Mouse (Mus musculus): ENCODE measurements around the gene Ski. TPM values are rescaled to one million over a fixed set of nuclear protein-coding genes. Genes with fewer than 3 reads are reported as not detected.
"Not testable (repeated sequence)": the region's sequence is repeated elsewhere in the genome, so short reads cannot be mapped to it uniquely, and the experiment has no call there.

Gene Ski
- polyA plus RNA-seq, 1 experiment from 2014 or later: 24.4 TPM

DNA sequence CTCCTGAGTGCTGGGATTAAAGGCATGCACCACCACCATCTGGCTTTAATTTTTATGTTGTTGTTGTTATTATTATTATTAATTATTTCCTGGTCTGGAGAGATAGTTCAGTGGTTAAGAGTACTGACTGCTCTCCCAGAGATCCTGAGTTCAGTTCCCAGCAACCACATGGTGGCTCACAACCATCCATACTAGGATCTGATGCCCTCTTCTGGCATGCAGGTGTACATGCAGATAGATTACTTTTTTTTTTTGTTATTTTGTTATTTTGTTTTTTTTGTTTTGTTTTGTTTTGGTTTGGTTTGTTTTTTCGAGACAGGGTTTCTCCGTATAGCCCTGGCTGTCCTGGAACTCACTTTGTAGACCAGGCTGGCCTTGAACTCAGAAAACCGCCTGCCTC lies 25.7 kb upstream of the Ski start:
- not testable (repeated sequence) for H3K4me2 ChIP-seq (replicated peaks); ATAC-seq (ENCODE audit: insufficient number of reproducible peaks, low FRiP score, low TSS enrichment, low read depth); H3K27me3 ChIP-seq; H3K9ac ChIP-seq; H3K4me3 ChIP-seq (replicated peaks); H3K27ac ChIP-seq (replicated peaks); H3K36me3 ChIP-seq; H3K9me3 ChIP-seq (replicated peaks)
- peaks cover 51% of the 10 kb centered on the region for H3K4me1 ChIP-seq
- 91% methylated on average over 3 of the region's 3 CpGs for WGBS

DNA sequence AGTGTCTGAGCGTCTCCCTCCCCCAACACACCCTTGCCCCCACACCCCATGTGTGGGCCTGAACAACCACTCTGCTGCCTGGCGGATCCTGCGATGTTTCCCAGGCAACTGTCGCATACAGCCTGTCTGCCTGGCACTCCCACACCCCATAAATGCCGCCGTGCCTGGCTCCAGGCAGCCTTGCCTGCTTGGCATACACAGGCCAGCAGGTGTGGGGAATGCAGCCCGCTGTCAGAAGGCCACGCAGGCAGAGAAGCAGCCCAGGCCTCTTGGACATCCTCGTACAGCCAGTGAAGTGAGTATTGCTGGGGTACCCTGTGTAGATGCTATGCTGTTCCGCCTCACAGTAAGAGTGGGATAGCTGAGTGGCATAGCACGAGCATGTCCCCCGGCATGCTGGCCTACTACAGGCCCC lies 24.3 kb upstream of the Ski start:
- Histone ChIP-seq H3K4me1 (peaks cover 37% of the 10 kb centered on the region), H3K27ac (replicated peaks) (no peak overlapping the region), H3K27me3 (no peaks in the 10 kb centered on the region), H3K36me3 (no peaks in the 10 kb centered on the region), H3K9me3 (replicated peaks) (no peaks in the 10 kb centered on the region), H3K4me3 (replicated peaks) (no peak overlapping the region), H3K9ac (no peak overlapping the region), H3K4me2 (replicated peaks) (no peak overlapping the region)
- 68% methylated on average over 12 of the region's 12 CpGs for WGBS
- ATAC-seq (ENCODE audit: insufficient number of reproducible peaks, low FRiP score, low TSS enrichment, low read depth): no peak

DNA sequence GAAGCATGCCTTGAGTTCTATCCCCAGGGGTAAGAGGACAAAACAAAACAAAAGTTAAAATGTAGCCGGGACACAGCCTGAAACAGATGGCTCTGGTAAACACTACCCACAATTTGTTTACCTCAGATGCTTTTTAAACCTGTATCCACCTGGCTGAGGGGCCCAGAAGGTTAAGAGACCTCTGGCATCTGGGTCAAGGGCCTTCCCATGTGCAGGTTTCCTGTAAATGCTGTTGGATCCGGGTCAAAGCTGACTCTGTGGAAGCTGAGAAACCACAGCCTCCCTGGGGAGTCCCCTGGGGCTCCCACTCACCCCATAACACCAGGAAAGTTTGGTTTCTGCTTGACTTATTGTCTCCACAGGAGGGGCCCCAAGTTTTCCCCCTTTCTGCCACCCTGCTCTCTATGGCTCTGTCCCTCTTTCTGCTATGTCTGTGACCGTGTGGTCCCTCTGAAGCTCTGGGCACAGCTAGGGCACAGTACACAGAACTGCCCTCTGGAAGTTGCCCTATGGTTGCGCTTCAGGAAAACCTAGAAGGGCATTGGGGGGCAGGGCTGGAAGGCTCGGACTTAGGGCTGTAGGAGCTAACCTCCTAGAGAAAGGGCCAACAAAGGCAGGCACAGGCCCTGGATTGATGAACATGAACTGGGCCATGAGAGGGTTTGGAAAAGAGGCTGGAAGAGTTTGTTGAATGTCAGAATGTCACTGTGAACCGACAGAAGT lies 23.5 kb upstream of the Ski start:
- WGBS: 52% methylated on average over 6 of the region's 6 CpGs
- H3K4me1 ChIP-seq: peaks cover 29% of the 10 kb centered on the region
- H3K27me3 ChIP-seq: no peaks in the 10 kb centered on the region
- H3K9ac ChIP-seq: no peak overlapping the region
- no peaks in the 10 kb centered on the region for H3K9me3 ChIP-seq (replicated peaks)
- no peak for ATAC-seq (ENCODE audit: insufficient number of reproducible peaks, low FRiP score, low TSS enrichment, low read depth)
- no peaks in the 10 kb centered on the region for H3K36me3 ChIP-seq
- H3K27ac ChIP-seq (replicated peaks): no peak overlapping the region
- no peak overlapping the region for H3K4me3 ChIP-seq (replicated peaks)
- no peak overlapping the region for H3K4me2 ChIP-seq (replicated peaks)

DNA sequence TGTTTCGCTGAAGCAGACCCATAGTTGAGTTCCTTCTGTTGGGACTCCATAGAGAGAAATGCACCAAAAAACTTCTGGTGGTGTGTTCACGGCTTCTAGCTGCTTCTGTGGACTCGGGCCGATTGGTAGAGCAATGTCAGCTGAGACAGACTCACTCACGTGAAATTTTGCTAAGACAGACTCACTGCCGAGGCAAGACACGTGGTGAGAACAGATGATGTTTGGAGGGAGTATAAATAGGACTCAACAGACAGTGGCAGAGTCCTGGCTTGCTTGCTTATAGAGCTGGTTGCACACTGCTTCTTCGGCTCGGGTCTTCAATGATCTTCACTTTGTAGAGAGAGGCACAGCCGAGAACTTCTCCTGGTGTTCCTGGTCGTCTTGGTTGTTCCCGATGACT lies 20.8 kb upstream of the Ski start:
- Histone ChIP-seq H3K36me3 (no peaks in the 10 kb centered on the region), H3K9me3 (replicated peaks) (no peaks in the 10 kb centered on the region), H3K4me3 (replicated peaks) (no peak overlapping the region), H3K4me2 (replicated peaks) (no peak overlapping the region), H3K27me3 (no peaks in the 10 kb centered on the region), H3K27ac (replicated peaks) (no peak overlapping the region), H3K9ac (no peak overlapping the region), H3K4me1 (peaks cover 21% of the 10 kb centered on the region)
- ATAC-seq (ENCODE audit: insufficient number of reproducible peaks, low FRiP score, low TSS enrichment, low read depth): no peak
- WGBS: 83% methylated on average over 12 of the region's 12 CpGs

DNA sequence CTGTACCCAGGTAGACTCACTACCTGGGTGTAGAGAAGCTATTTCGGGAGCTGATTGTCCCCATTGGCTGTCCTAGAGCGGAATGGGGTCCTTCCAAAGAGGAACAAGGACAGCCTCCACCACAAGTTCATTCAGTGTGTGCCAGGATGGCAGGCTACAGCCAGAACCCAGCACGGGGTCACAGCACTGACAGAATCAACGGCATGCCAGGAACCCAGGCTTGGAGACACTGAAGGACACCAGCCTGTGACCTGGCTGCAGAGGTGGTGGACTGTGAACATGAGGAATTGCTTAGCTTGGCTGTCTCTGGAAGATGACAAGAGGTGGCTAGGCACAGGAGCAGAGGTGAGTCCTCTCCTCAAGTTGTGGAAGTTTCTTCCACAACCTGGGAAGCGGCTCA lies 19.9 kb upstream of the Ski start:
- H3K9me3 ChIP-seq (replicated peaks): no peaks in the 10 kb centered on the region
- WGBS: 93% methylated on average over 5 of the region's 5 CpGs

DNA sequence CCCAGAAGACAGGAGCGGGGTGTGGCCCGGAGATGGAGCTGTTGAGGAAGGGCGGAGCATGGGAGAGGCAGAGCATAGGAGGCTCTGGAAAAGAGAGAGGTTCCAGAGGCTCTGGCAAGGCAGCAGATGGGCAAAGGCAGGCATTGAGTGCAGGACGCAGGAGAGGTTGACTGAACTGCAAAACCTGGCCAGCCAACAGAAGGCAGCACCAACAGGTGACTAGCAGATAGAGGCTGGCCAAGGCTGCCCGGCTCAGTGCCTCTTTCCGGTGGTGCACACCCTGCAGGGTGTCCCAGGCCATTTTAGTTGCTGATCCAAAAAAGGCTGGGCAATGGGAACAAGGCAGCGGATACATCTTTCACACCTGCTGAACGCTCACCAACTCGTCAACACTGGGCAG lies 19.4 kb upstream of the Ski start:
- H3K4me3 ChIP-seq (replicated peaks): no peak overlapping the region
- H3K36me3 ChIP-seq: no peaks in the 10 kb centered on the region
- H3K4me1 ChIP-seq: peaks cover 33% of the 10 kb centered on the region
- H3K27me3 ChIP-seq: no peaks in the 10 kb centered on the region
- ATAC-seq (ENCODE audit: insufficient number of reproducible peaks, low FRiP score, low TSS enrichment, low read depth): no peak
- H3K9me3 ChIP-seq (replicated peaks): no peaks in the 10 kb centered on the region
- no peak overlapping the region for H3K9ac ChIP-seq
- no peak overlapping the region for H3K27ac ChIP-seq (replicated peaks)
- 76% methylated on average over 9 of the region's 9 CpGs for WGBS
- H3K4me2 ChIP-seq (replicated peaks): no peak overlapping the region

More for the DNA sequence above, 19.9 kb upstream of the Ski start:
- Histone ChIP-seq H3K4me3 (replicated peaks) (no peak overlapping the region), H3K36me3 (no peaks in the 10 kb centered on the region), H3K9ac (no peak overlapping the region), H3K27me3 (no peaks in the 10 kb centered on the region), H3K4me1 (peaks cover 30% of the 10 kb centered on the region), H3K27ac (replicated peaks) (no peak overlapping the region), H3K4me2 (replicated peaks) (no peak overlapping the region)
- no peak for ATAC-seq (ENCODE audit: insufficient number of reproducible peaks, low FRiP score, low TSS enrichment, low read depth)

DNA sequence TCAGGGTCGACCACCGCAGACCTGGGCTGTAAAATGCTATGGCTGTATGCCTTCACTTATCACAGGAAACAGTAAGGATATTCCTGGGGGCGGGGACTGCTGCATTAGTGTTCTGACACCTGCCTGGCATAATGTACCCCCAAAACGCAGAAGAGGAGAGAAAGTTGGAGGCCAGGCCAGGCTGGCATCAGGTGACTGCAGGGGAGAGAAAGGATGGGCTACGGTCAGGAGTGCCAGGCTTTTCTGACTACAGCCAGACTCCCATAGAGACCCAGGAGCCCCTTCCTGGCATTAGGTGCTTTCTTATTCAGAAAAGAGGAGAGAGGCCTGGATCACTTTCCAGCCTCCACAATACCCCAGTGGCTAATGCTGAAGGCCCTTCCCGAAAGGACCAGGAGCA lies 17.1 kb upstream of the Ski start:
- ATAC-seq (ENCODE audit: insufficient number of reproducible peaks, low FRiP score, low TSS enrichment, low read depth): no peak
- no peak overlapping the region for H3K4me3 ChIP-seq (replicated peaks)
- no peak overlapping the region for H3K27ac ChIP-seq (replicated peaks)
- no peaks in the 10 kb centered on the region for H3K36me3 ChIP-seq
- no peaks in the 10 kb centered on the region for H3K27me3 ChIP-seq
- H3K9ac ChIP-seq: no peak overlapping the region
- no peak overlapping the region for H3K4me2 ChIP-seq (replicated peaks)
- WGBS: 65% methylated on average over 6 of the region's 6 CpGs
- H3K9me3 ChIP-seq (replicated peaks): no peaks in the 10 kb centered on the region
- H3K4me1 ChIP-seq: peaks cover 41% of the 10 kb centered on the region

DNA sequence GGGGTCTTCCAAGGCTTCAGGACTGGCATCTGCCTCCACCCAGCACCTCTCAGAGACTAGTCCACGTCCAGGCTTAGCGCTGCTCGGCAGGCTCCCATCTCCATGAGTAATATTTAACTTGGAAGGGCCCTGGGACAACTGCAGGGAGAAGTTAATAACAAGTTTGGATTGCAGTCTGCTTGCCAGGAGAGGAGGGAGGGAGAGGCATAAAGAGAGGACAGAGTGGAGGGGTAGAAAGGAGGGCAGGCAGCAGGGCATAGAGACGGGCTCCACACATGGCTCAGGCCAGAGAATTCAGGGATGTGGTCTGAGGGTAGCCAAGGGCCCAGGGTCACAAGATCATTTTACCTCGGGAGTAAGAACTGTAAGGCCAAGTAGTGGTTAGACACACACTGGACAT lies 15.9 kb upstream of the Ski start:
- WGBS: 57% methylated on average over 5 of the region's 5 CpGs
- peak; percentile 26; the same call in 1 of the 2 replicates for ATAC-seq (ENCODE audit: insufficient number of reproducible peaks, low FRiP score, low TSS enrichment, low read depth)

DNA sequence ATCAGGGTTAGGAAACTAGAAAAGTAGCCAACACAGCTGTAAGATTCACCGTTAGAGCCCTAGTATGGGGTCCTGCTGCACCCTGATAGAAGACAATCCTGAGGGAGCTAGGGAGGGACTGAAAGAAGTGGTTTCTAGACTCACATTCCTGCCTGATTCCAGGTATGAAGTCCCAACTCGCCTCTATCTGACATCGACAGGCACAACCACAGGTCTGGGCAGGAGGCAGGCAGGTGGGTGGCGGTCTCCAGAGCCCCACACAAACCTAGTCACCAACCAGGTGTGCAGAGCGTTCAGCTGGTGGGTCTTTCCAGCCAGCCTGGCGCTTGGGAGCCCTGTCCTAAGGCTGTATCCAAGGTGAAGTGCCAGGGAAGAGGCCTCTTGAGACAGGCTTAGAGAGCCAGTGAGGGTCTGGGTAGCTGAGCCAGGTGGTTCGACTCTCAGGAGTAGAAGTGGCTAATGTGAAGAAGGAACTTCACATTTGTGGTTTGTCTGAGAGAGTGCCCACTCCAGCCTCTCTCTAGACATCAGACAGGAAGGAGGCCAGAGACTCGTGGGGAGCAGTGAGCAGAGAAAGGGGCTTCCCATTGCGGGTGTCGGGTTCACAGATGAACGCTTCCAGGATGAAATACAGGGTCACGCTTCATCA lies 14.5 kb upstream of the Ski start:
- Histone ChIP-seq H3K4me3 (replicated peaks) (no peak overlapping the region), H3K4me1 (peaks cover 62% of the 10 kb centered on the region), H3K36me3 (no peaks in the 10 kb centered on the region), H3K9ac (no peak overlapping the region), H3K27ac (replicated peaks) (peak overlapping the region; percentile 99), H3K27me3 (no peaks in the 10 kb centered on the region), H3K4me2 (replicated peaks) (no peak overlapping the region), H3K9me3 (replicated peaks) (no peaks in the 10 kb centered on the region)
- 59% methylated on average over 12 of the region's 12 CpGs for WGBS
- no peak for ATAC-seq (ENCODE audit: insufficient number of reproducible peaks, low FRiP score, low TSS enrichment, low read depth)

More for the DNA sequence above, 15.9 kb upstream of the Ski start:
- no peaks in the 10 kb centered on the region for H3K9me3 ChIP-seq (replicated peaks)
- H3K27ac ChIP-seq (replicated peaks): peak overlapping the region; percentile 99
- no peaks in the 10 kb centered on the region for H3K36me3 ChIP-seq
- peaks cover 53% of the 10 kb centered on the region for H3K4me1 ChIP-seq
- H3K27me3 ChIP-seq: no peaks in the 10 kb centered on the region
- no peak overlapping the region; the same call in 1 of the 2 replicates for H3K4me2 ChIP-seq (replicated peaks)
- H3K9ac ChIP-seq: no peak overlapping the region
- H3K4me3 ChIP-seq (replicated peaks): no peak overlapping the region

DNA sequence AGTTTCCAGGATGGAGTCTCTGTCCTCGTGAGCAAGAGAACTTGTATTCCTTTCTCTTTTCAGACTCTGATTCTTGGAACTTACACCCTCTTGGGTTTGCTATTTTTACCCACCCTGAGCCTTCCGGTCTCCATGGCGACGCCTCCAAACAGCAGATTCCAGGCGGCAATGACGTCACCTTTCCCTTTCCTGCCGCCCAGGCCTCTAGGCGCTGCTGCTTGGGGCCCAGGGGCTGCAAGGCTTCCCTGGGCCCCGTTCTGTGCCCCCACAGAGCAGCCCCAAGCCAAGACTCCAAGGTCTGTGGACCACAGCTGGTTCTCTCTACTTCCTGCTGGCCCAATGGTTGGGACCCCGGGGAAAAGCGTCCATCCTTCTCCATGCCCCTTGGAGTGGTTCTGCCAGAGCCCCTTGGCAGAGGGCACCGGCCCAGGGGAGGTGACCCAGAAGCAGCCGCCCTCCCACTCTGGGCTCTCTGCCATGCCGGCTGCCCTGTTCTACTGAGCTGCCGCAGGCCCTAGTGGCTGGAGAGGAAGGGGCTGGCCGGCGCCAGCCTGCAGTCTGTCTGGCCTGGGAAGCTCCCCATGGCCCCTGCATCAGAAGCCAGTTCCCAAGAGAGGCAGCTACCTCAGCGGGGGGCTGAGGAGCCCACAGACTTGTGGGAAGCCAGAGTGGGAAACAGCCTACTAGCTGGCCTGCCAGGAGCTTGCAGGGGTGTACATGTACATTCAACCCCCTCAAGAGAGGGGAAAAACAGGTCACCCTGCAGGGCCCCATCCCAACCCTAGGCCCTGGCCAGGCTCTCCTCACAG lies 13.1 kb upstream of the Ski start:
- Histone ChIP-seq H3K9ac (0 out of 2 replicates have a peak overlapping the region, but pooled peaks have one; percentile 4), H3K4me1 (peaks cover 62% of the 10 kb centered on the region), H3K4me3 (replicated peaks) (peak overlapping the region; percentile 11), H3K36me3 (no peaks in the 10 kb centered on the region), H3K27me3 (no peaks in the 10 kb centered on the region), H3K4me2 (replicated peaks) (peak overlapping the region; percentile 43), H3K9me3 (replicated peaks) (no peaks in the 10 kb centered on the region), H3K27ac (replicated peaks) (peak overlapping the region; percentile 99)
- peak; percentile 81 for ATAC-seq (ENCODE audit: insufficient number of reproducible peaks, low FRiP score, low TSS enrichment, low read depth)
- 6% methylated on average over 18 of the region's 18 CpGs for WGBS

Data from embryonic facial prominence, embryonic 15.5 days (tissue).